Mouse (Mus musculus): ENCODE measurements around the gene 4921504E06Rik. TPM values are rescaled to one million over a fixed set of nuclear protein-coding genes. Genes with fewer than 3 reads are reported as not detected.

4921504E06Rik gene
- total and polyA plus RNA-seq, 3 experiments: not detected

- peak; percentile 71 for DNase-seq (ENCODE audit: low read depth, low spot score)
- Histone ChIP-seq H3K9me3 (replicated peaks; ENCODE audit: insufficient read depth, low read length) (no peaks in the 10 kb centered on the region), H3K27me3 (ENCODE audit: control insufficient read depth in 1 of 2, insufficient read depth in 2 of 2, low read length in 2 of 2) (no peaks in the 10 kb centered on the region), H3K27ac (ENCODE audit: control insufficient read depth, low read depth, low read length) (no peak overlapping the region), H3K4me3 (ENCODE audit: control insufficient read depth in 1 of 2, insufficient read depth in 1 of 2, low read depth in 2 of 2, low read length in 2 of 2) (peak overlapping the region; percentile 41 to 61), H3K79me2 (ENCODE audit: control insufficient read depth, insufficient read depth, low read length, poor library complexity) (no peaks in the 10 kb centered on the region), H3K36me3 (ENCODE audit: control insufficient read depth in 1 of 2, insufficient read depth in 2 of 2, low read length in 2 of 2) (no peaks in the 10 kb centered on the region; a peak in 1 of 4 replicates), H3K4me1 (ENCODE audit: control insufficient read depth in 1 of 2, insufficient read depth in 2 of 2, low read length in 2 of 2) (0 out of 4 replicates have a peak, but pooled peaks cover 0 to 4% of the 10 kb centered on the region in 2 experiments), H3K9ac (ENCODE audit: control insufficient read depth, low read depth, low read length, poor library complexity, severe bottlenecking) (no peak overlapping the region)
- 0 out of 2 replicates have a peak, but pooled peaks have one; percentile 28 for TF ChIP-seq SIN3A (IDR thresholded peaks at IDR 0.05; ENCODE audit: low read length)
- no peak for TF ChIP-seq TBP (IDR thresholded peaks at IDR 0.05; ENCODE audit: low read depth, low read length)
- TF ChIP-seq CTCF (IDR thresholded peaks at IDR 0.05 in 2 of 3, conservative IDR thresholded peaks at IDR 0.05 in 1 of 3; ENCODE audit: control insufficient read depth in 1 of 3, insufficient read depth in 1 of 3, low read depth in 2 of 3, low read length in 3 of 3, poor library complexity in 1 of 3, severe bottlenecking in 1 of 3): peak; percentile 65 to 91 (median 91)
- no peak for TF ChIP-seq ELF1 (IDR thresholded peaks at IDR 0.05; ENCODE audit: low read depth, low read length)
- TF ChIP-seq USF1 (IDR thresholded peaks at IDR 0.05; ENCODE audit: low read depth, low read length): peak; percentile 67
Observed at GRCm38 (mm10) chr2:19414222-19414965, 139.3 kb downstream of the 4921504E06Rik start.

Other genes with a start within 250 kb of the 4921504E06Rik start
- gene Msrb2, start 182.5 kb downstream of the 4921504E06Rik start, total RNA-seq (2012; rRNA removed): 14.8 and 14.9 TPM in 2 replicates
- 10 to 100 TPM in 1 of 2 experiments, not detected in 1; 18.2 TPM for gene Msrb2, start 182.5 kb downstream of the 4921504E06Rik start, polyA plus RNA-seq (2012; ENCODE audit: insufficient read depth in 1 of 2, insufficient read length in 2 of 2, low read depth in 1 of 2, low replicate concordance in 2 of 2, missing spikeins in 1 of 2)
- gene Ptf1a, start 108.3 kb downstream of the 4921504E06Rik start, total RNA-seq (2012; rRNA removed): not detected in 2 replicates
- gene Ptf1a, start 108.3 kb downstream of the 4921504E06Rik start, polyA plus RNA-seq (2012; ENCODE audit: insufficient read depth in 1 of 2, insufficient read length in 2 of 2, low read depth in 1 of 2, low replicate concordance in 2 of 2, missing spikeins in 1 of 2): not detected
- 0.27 and 0.29 TPM in 2 replicates for gene Otud1, start 103.8 kb upstream of the 4921504E06Rik start, total RNA-seq (2012; rRNA removed)
- gene Otud1, start 103.8 kb upstream of the 4921504E06Rik start, polyA plus RNA-seq (2012; ENCODE audit: insufficient read depth in 1 of 2, insufficient read length in 2 of 2, low read depth in 1 of 2, low replicate concordance in 2 of 2, missing spikeins in 1 of 2): under 1 TPM in 1 of 2 experiments, not detected in 1; 0.45 TPM

All from MEL (cell line).